ENCODE assay signal across 13 mouse cellular contexts in the genomic region with DNA sequence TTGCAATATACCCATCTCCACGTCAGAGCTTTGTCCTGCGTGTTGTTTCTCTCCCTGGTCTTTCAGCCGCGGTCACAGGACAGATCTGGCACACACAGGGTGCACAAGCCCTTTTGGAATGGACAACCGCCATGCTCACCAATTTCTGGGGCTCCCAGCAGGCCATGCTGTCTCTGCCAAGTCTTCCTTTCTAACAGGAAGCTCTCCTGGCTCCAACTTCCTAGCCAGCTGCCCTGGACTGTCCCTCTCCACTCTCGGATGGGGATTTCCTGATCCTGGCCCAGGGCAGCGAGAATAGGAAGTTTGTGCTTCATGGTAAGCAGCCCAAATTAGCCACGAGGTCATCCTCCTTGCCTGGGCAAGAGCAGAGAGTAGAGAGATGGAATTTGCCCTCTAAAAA. TPM values are rescaled to one million over a fixed set of nuclear protein-coding genes. Genes with fewer than 3 reads are reported as not detected.
A peak's percentile ranks its signal among the peaks of the same experiment; 100 is the strongest.
DNase-seq lines count a peak whose midpoint lies in the region; ATAC-seq and TF ChIP-seq lines count a peak whose summit lies in the region.
"Had no signal": no experiment of that assay in that cellular context is flagged by ENCODE, and none has a peak within 500 bp of the region (broad histone marks: within the 10 kb centered on the region; RNA-seq: fewer than 3 reads in every experiment).

No protein-coding gene starts in this region.

- no peak for TF ChIP-seq CTCF in lung, embryonic 14.5 days (IDR thresholded peaks at IDR 0.05; ENCODE audit: low read depth)

- H3K27me3 ChIP-seq in forebrain, embryonic 10.5 days (ENCODE audit: poor library complexity, severe bottlenecking): peaks cover 31% of the 10 kb centered on the region
- H3K27me3 ChIP-seq in forebrain, embryonic 11.5 days (ENCODE audit: control insufficient read depth, insufficient read depth, low read length): 0 out of 2 replicates have a peak, but pooled peaks cover under 1% of the 10 kb centered on the region
- peaks cover 7% of the 10 kb centered on the region; the same call in 1 of the 2 replicates for H3K27me3 ChIP-seq in lung, embryonic 14.5 days (ENCODE audit: insufficient read depth, low read length)
- peaks cover 14% of the 10 kb centered on the region for H3K27me3 ChIP-seq in midbrain, embryonic 13.5 days

- H3K9me3 ChIP-seq in forebrain, embryonic 10.5 days: no peaks in the 10 kb centered on the region
- H3K9me3 ChIP-seq in forebrain, embryonic 11.5 days (ENCODE audit: control insufficient read depth, low read length): no peaks in the 10 kb centered on the region
- H3K9me3 ChIP-seq in lung, embryonic 14.5 days (ENCODE audit: low read depth, low read length): no peaks in the 10 kb centered on the region
- H3K9me3 ChIP-seq in midbrain, embryonic 13.5 days: no peaks in the 10 kb centered on the region
- H3K9me3 ChIP-seq: limb, embryonic 15.5 days; midbrain, embryonic 15.5 days; stomach, embryonic 15.5 days had no signal

- no peaks in the 10 kb centered on the region for H3K36me3 ChIP-seq in forebrain, embryonic 10.5 days (replicated peaks)
- no peaks in the 10 kb centered on the region for H3K36me3 ChIP-seq in forebrain, embryonic 11.5 days (ENCODE audit: control insufficient read depth, insufficient read depth, low read length)
- H3K36me3 ChIP-seq in lung, embryonic 14.5 days (ENCODE audit: insufficient read depth): no peaks in the 10 kb centered on the region
- no peaks in the 10 kb centered on the region for H3K36me3 ChIP-seq in midbrain, embryonic 13.5 days
- H3K36me3 ChIP-seq: limb, embryonic 15.5 days; midbrain, embryonic 15.5 days; stomach, embryonic 15.5 days had no signal

- no peak overlapping the region for H3K9ac ChIP-seq in forebrain, embryonic 11.5 days (ENCODE audit: low read length)
- no peak overlapping the region for H3K9ac ChIP-seq in lung, embryonic 14.5 days
- no peak overlapping the region for H3K9ac ChIP-seq in midbrain, embryonic 13.5 days (replicated peaks)
- H3K9ac ChIP-seq: limb, embryonic 15.5 days; midbrain, embryonic 15.5 days; stomach, embryonic 15.5 days had no signal

- ATAC-seq in forebrain, embryonic 11.5 days (replicated peaks; ENCODE audit: low FRiP score): no peak
- ATAC-seq in lung, embryonic 14.5 days (ENCODE audit: insufficient read depth): no peak
- no peak for ATAC-seq in midbrain, embryonic 13.5 days
- ATAC-seq: midbrain, embryonic 15.5 days had no signal

- no peak overlapping the region for H3K4me3 ChIP-seq in forebrain, embryonic 10.5 days
- H3K4me3 ChIP-seq in forebrain, embryonic 11.5 days (ENCODE audit: low read depth, low read length): no peak overlapping the region
- H3K4me3 ChIP-seq in lung, embryonic 14.5 days (ENCODE audit: low read depth, low read length): no peak overlapping the region
- H3K4me3 ChIP-seq in midbrain, embryonic 13.5 days (replicated peaks): no peak overlapping the region
- H3K4me3 ChIP-seq: limb, embryonic 15.5 days; midbrain, embryonic 15.5 days; stomach, embryonic 15.5 days had no signal

- peaks cover 28% of the 10 kb centered on the region for H3K4me1 ChIP-seq in forebrain, embryonic 10.5 days
- H3K4me1 ChIP-seq in forebrain, embryonic 11.5 days (replicated peaks; ENCODE audit: control insufficient read depth, insufficient read depth, low read length): peaks cover 7% of the 10 kb centered on the region; the same call in 1 of the 2 replicates
- no peaks in the 10 kb centered on the region for H3K4me1 ChIP-seq in lung, embryonic 14.5 days (ENCODE audit: insufficient read depth)
- peaks cover 20% of the 10 kb centered on the region for H3K4me1 ChIP-seq in midbrain, embryonic 13.5 days (replicated peaks)

- H3K27ac ChIP-seq in forebrain, embryonic 10.5 days: 0 out of 2 replicates have a peak overlapping the region, but pooled peaks have one; percentile 12
- H3K27ac ChIP-seq in forebrain, embryonic 11.5 days (ENCODE audit: low read depth, low read length): no peak overlapping the region
- H3K27ac ChIP-seq in lung, embryonic 14.5 days (ENCODE audit: low read depth): no peak overlapping the region
- no peak overlapping the region for H3K27ac ChIP-seq in midbrain, embryonic 13.5 days
- H3K27ac ChIP-seq: kidney, postnatal 0 days; limb, embryonic 15.5 days; midbrain, embryonic 15.5 days; stomach, embryonic 15.5 days had no signal

- intact Hi-C loops in heart, postnatal 10 days (cut with DNase I): no loop called here

- DNase-seq in forebrain, embryonic 10.5 days (ENCODE audit: extremely low spot score, low spot score): no peak
- DNase-seq in forebrain, embryonic 11.5 days (ENCODE audit: low spot score): no peak
- peak; percentile 53 for DNase-seq in lung, embryonic 14.5 days
- DNase-seq in lung, postnatal 14 days: no peak
- DNase-seq in heart, postnatal 10 days: peak; percentile 33 to 57
- peak; percentile 28 to 63 for DNase-seq in lung, postnatal 4 days
- no peak for DNase-seq in thymus, postnatal 4 days

- WGBS in forebrain, embryonic 10.5 days: 74% methylated on average over 8 of the region's 8 CpGs
- 82% methylated on average over 8 of the region's 8 CpGs for WGBS in forebrain, embryonic 11.5 days
- 69% methylated on average over 8 of the region's 8 CpGs for WGBS in lung, embryonic 14.5 days
- WGBS in midbrain, embryonic 13.5 days: 83% methylated on average over 8 of the region's 8 CpGs

- H3K4me2 ChIP-seq in forebrain, embryonic 11.5 days (ENCODE audit: low read depth, low read length, severe bottlenecking): no peak overlapping the region
- no peak overlapping the region for H3K4me2 ChIP-seq in lung, embryonic 14.5 days
- no peak overlapping the region for H3K4me2 ChIP-seq in midbrain, embryonic 13.5 days (replicated peaks)
- H3K4me2 ChIP-seq: limb, embryonic 15.5 days; midbrain, embryonic 15.5 days; stomach, embryonic 15.5 days had no signal

RNA-seq across cellular contexts. Expression of a gene that starts 4.7 kb away (rescaled TPM):
- 1.5 and 1.6 TPM in 2 replicates for polyA plus RNA-seq in forebrain, embryonic 10.5 days (2016; fragmentation: Nextera tagmentation; extraction: Ambion mirVana)
- 8.5 and 11.2 TPM in 2 replicates for polyA plus RNA-seq in forebrain, embryonic 11.5 days (2014; fragmentation: Nextera tagmentation; extraction: Ambion mirVana)
- polyA plus RNA-seq in lung, embryonic 14.5 days (2014; fragmentation: Nextera tagmentation; extraction: Ambion mirVana): 40.7 and 45.3 TPM in 2 replicates
- total RNA-seq in heart, postnatal 10 days (2021): 10 to 100 TPM; 25.3 to 29.4 TPM
- 3.0 and 5.0 TPM in 2 replicates for polyA plus RNA-seq in midbrain, embryonic 13.5 days (2015; fragmentation: Nextera tagmentation; extraction: Ambion mirVana)

RNA-seq across cellular contexts. Expression of a gene that starts 34.4 kb away (rescaled TPM):
- not detected in 2 replicates for polyA plus RNA-seq in forebrain, embryonic 10.5 days (2016; fragmentation: Nextera tagmentation; extraction: Ambion mirVana)
- not detected in 2 replicates for polyA plus RNA-seq in forebrain, embryonic 11.5 days (2014; fragmentation: Nextera tagmentation; extraction: Ambion mirVana)
- polyA plus RNA-seq in lung, embryonic 14.5 days (2014; fragmentation: Nextera tagmentation; extraction: Ambion mirVana): not detected in 2 replicates
- 1 to 10 TPM in 1 of 2 experiments, not detected in 1; 1.0 TPM for total RNA-seq in heart, postnatal 10 days (2021)
- polyA plus RNA-seq in midbrain, embryonic 13.5 days (2015; fragmentation: Nextera tagmentation; extraction: Ambion mirVana): not detected in 2 replicates
- total RNA-seq: gastrocnemius, adult 8-10 months had no signal
- polyA plus RNA-seq: kidney, postnatal 0 days; limb, embryonic 15.5 days; midbrain, embryonic 15.5 days; stomach, embryonic 15.5 days had no signal

RNA-seq across cellular contexts. Expression of a gene that starts 48.9 kb away (rescaled TPM):
- 48.8 and 49.5 TPM in 2 replicates for polyA plus RNA-seq in forebrain, embryonic 10.5 days (2016; fragmentation: Nextera tagmentation; extraction: Ambion mirVana)
- 51.4 and 51.9 TPM in 2 replicates for polyA plus RNA-seq in forebrain, embryonic 11.5 days (2014; fragmentation: Nextera tagmentation; extraction: Ambion mirVana)
- 69.3 and 74.9 TPM in 2 replicates for polyA plus RNA-seq in lung, embryonic 14.5 days (2014; fragmentation: Nextera tagmentation; extraction: Ambion mirVana)
- total RNA-seq in heart, postnatal 10 days (2021): 10 to 100 TPM; 70.0 to 78.2 TPM
- 53.5 and 59.6 TPM in 2 replicates for polyA plus RNA-seq in midbrain, embryonic 13.5 days (2015; fragmentation: Nextera tagmentation; extraction: Ambion mirVana)

Comparison
In these comparisons a context has a peak if more than half of its experiments do, and no peak if none do; other contexts are left out.
1. DNase-seq: peak in lung, embryonic 14.5 days (single experiment), heart, postnatal 10 days (2 of 2) and lung, postnatal 4 days (2 of 2); none in forebrain, embryonic 10.5 days (single experiment), forebrain, embryonic 11.5 days (single experiment), lung, postnatal 14 days (single experiment) and thymus, postnatal 4 days (single experiment).